Mouse (Mus musculus) mouse embryonic stem cell (cell line): ENCODE data around the gene Pkp2.

ENCODE experiments used
- in situ Hi-C, 2 experiments: fragments of 300-500 bp; cut with MboI; formaldehyde crosslinking; loops; 1 replicate in 1 of 2; 3 replicates in 1 of 2; pipeline ENCODE4 v1.14.3; 2019 to 2020; ENCODE audit warnings: low sequenced_read_pairs in 2 of 2, low pct_unique_long_range_greater_than_20kb in 1 of 2, mixed read lengths in 1 of 2; ENCODE audit not compliant: unreplicated experiment in 1 of 2

Gene Pkp2

GRCm38 (mm10) chr16:16253326-16254074 is 40.4 kb downstream of the Pkp2 start:
- in situ Hi-C loops = no loop called here

- in situ Hi-C loops = no loop called here
Measured at GRCm38 (mm10) chr16:16255217-16255616, 42.1 kb downstream of the Pkp2 start.

- in situ Hi-C loops = no loop called here
Measured at GRCm38 (mm10) chr16:16255874-16256273, 42.8 kb downstream of the Pkp2 start.

GRCm38 (mm10) chr16:16256672-16257071 is 43.6 kb downstream of the Pkp2 start:
- in situ Hi-C loops = no loop called here

- in situ Hi-C loops = no loop called here
Measured at GRCm38 (mm10) chr16:16260882-16261281, 47.8 kb downstream of the Pkp2 start.

GRCm38 (mm10) chr16:16261481-16261880 is 48.4 kb downstream of the Pkp2 start:
- in situ Hi-C loops = no loop called here

- in situ Hi-C loops = no loop called here
Measured at GRCm38 (mm10) chr16:16262436-16262835, 49.3 kb downstream of the Pkp2 start.

GRCm38 (mm10) chr16:16272978-16273377 is 59.9 kb downstream of the Pkp2 start:
- in situ Hi-C loops = no loop called here

- in situ Hi-C loops = no loop called here
Measured at GRCm38 (mm10) chr16:16273752-16274151, 60.6 kb downstream of the Pkp2 start.

GRCm38 (mm10) chr16:16302369-16303137 is 89.4 kb downstream of the Pkp2 start, which contains the start of gene Yars2:
TSS of gene Yars2 (plus strand) at chr16:16302965.
- in situ Hi-C loops = loop anchor here in 1 of 2 experiments (5.0 to 25.0 kb wide), 2 partner anchors 100 to 585 kb away; partner anchors contain the start of gene Ppm1f

GRCm38 (mm10) chr16:16303138-16303827 is 90.2 kb downstream of the Pkp2 start:
- in situ Hi-C loops = loop anchor here in 1 of 2 experiments (5.0 to 25.0 kb wide), 2 partner anchors 101 to 584 kb away; partner anchors contain the start of gene Ppm1f

- in situ Hi-C loops = loop anchor here in 1 of 2 experiments (5.0 to 25.0 kb wide), 2 partner anchors 102 to 583 kb away; partner anchors contain the start of gene Ppm1f
Measured at GRCm38 (mm10) chr16:16303888-16304287, 90.8 kb downstream of the Pkp2 start.

GRCm38 (mm10) chr16:16311319-16311718 is 98.2 kb downstream of the Pkp2 start:
- in situ Hi-C loops = loop anchor here in 1 of 2 experiments (25.0 kb wide), 1 partner anchor 576 kb away; the partner anchor contains the start of gene Ppm1f
